Mouse (Mus musculus) hindbrain, embryonic 10.5 days (tissue): ENCODE measurements around the gene Iqce. TPM values are rescaled to one million over a fixed set of nuclear protein-coding genes. Genes with fewer than 3 reads are reported as not detected.
A peak's percentile ranks its signal among the peaks of the same experiment; 100 is the strongest.

ENCODE experiments used
- DNase-seq: peaks from one replicate; pipeline ENCODE4 v3.0.0-alpha.2; 2017; ENCODE audit warnings: low spot score
- H3K27ac ChIP-seq: fragments of 300-500 bp; sonication (generic); 2 replicates; pipeline ENCODE4 v1.5.1; 2016; ENCODE audit warnings: mild to moderate bottlenecking, moderate library complexity
- H3K27me3 ChIP-seq: fragments of 300-500 bp; sonication (generic); 2 replicates; pipeline ENCODE4 v1.6.1; 2016; ENCODE audit warnings: mild to moderate bottlenecking; ENCODE audit not compliant: poor library complexity, insufficient read depth, severe bottlenecking
- H3K36me3 ChIP-seq: fragments of 300-500 bp; sonication (generic); 2 replicates; pipeline ENCODE4 v1.6.1; 2016; ENCODE audit warnings: mild to moderate bottlenecking, moderate library complexity
- H3K4me1 ChIP-seq: fragments of 300-500 bp; sonication (generic); replicated peaks from 2 replicates; pipeline ENCODE4 v1.6.1; 2016; ENCODE audit warnings: mild to moderate bottlenecking
- H3K4me3 ChIP-seq: fragments of 300-500 bp; sonication (generic); 2 replicates; pipeline ENCODE4 v1.5.1; 2016; ENCODE audit warnings: mild to moderate bottlenecking, moderate library complexity
- H3K9me3 ChIP-seq: fragments of 300-500 bp; sonication (generic); 2 replicates; pipeline ENCODE4 v1.6.1; 2016; ENCODE audit warnings: mild to moderate bottlenecking, moderate library complexity
- WGBS: fragments of 180-500 bp; shearing (Covaris S2); methylation state at CpG from one replicate; pipeline ENCODE4 v1.1.7; 2016; 5-methylcytosine and 5-hydroxymethylcytosine counted together
- polyA plus RNA-seq: library from polyadenylated mRNA; unstranded; fragments of >200 nt; fragmentation: Nextera tagmentation; extraction: Ambion mirVana; gene quantifications from 2 replicates; pipeline ENCODE4 v1.2.1, GENCODE M21; 2016

The Iqce gene
- polyA plus RNA-seq, 1 experiment from 2014 or later: 29.1 TPM

GRCm38 (mm10) chr5:140641254-140641928 is 60.8 kb downstream of the Iqce start:
- H3K9me3 ChIP-seq: no peaks in the 10 kb centered on the region
- H3K4me3 ChIP-seq: no peak overlapping the region
- peak overlapping the region; percentile 70 for H3K27ac ChIP-seq
- WGBS: 67% methylated on average over 10 of the region's 10 CpGs
- peaks cover 80% of the 10 kb centered on the region for H3K4me1 ChIP-seq
- H3K27me3 ChIP-seq: no peaks in the 10 kb centered on the region
- peak; percentile 33 for DNase-seq
- peaks cover 95% of the 10 kb centered on the region for H3K36me3 ChIP-seq

- H3K27ac ChIP-seq: peak overlapping the region; percentile 70
Observed at GRCm38 (mm10) chr5:140640812-140641211, 61.4 kb downstream of the Iqce start.

GRCm38 (mm10) chr5:140639871-140640270 is 62.3 kb downstream of the Iqce start:
- H3K27ac ChIP-seq: no peak overlapping the region
- H3K9me3 ChIP-seq: no peaks in the 10 kb centered on the region
- peaks cover 95% of the 10 kb centered on the region for H3K36me3 ChIP-seq
- 90% methylated on average over 14 of the region's 14 CpGs for WGBS
- no peaks in the 10 kb centered on the region for H3K27me3 ChIP-seq
- peaks cover 65% of the 10 kb centered on the region for H3K4me1 ChIP-seq
- H3K4me3 ChIP-seq: no peak overlapping the region
- DNase-seq: no peak

More at GRCm38 (mm10) chr5:140640812-140641211, 61.4 kb downstream of the Iqce start:
- WGBS: 80% methylated on average over 2 of the region's 2 CpGs
- no peak overlapping the region for H3K4me3 ChIP-seq
- H3K9me3 ChIP-seq: no peaks in the 10 kb centered on the region
- no peak for DNase-seq
- no peaks in the 10 kb centered on the region for H3K27me3 ChIP-seq
- peaks cover 95% of the 10 kb centered on the region for H3K36me3 ChIP-seq
- H3K4me1 ChIP-seq: peaks cover 74% of the 10 kb centered on the region

GRCm38 (mm10) chr5:140639312-140639711 is 62.9 kb downstream of the Iqce start:
- Histone ChIP-seq H3K27me3 (no peaks in the 10 kb centered on the region), H3K4me1 (peaks cover 62% of the 10 kb centered on the region), H3K36me3 (peaks cover 95% of the 10 kb centered on the region), H3K9me3 (no peaks in the 10 kb centered on the region), H3K27ac (0 out of 2 replicates have a peak overlapping the region, but pooled peaks have one; percentile 12), H3K4me3 (no peak overlapping the region)
- no peak for DNase-seq
- WGBS: 92% methylated on average over 4 of the region's 4 CpGs

- no peaks in the 10 kb centered on the region for H3K9me3 ChIP-seq
- H3K36me3 ChIP-seq: peaks cover 95% of the 10 kb centered on the region
- H3K27me3 ChIP-seq: no peaks in the 10 kb centered on the region
- peaks cover 64% of the 10 kb centered on the region for H3K4me1 ChIP-seq
- H3K27ac ChIP-seq: no peak overlapping the region
- no peak for DNase-seq
- H3K4me3 ChIP-seq: no peak overlapping the region
- WGBS: 92% methylated on average over 6 of the region's 6 CpGs
Observed at GRCm38 (mm10) chr5:140638484-140638883, 63.7 kb downstream of the Iqce start.

- Histone ChIP-seq H3K36me3 (peaks cover 95% of the 10 kb centered on the region), H3K4me1 (peaks cover 60% of the 10 kb centered on the region), H3K4me3 (no peak overlapping the region), H3K27ac (no peak overlapping the region), H3K27me3 (no peaks in the 10 kb centered on the region), H3K9me3 (no peaks in the 10 kb centered on the region)
- 82% methylated on average over 3 of the region's 3 CpGs for WGBS
- DNase-seq: no peak
Observed at GRCm38 (mm10) chr5:140637989-140638388, 64.2 kb downstream of the Iqce start.

GRCm38 (mm10) chr5:140637058-140637410 is 65.1 kb downstream of the Iqce start:
- H3K4me3 ChIP-seq: no peak overlapping the region
- H3K9me3 ChIP-seq: no peaks in the 10 kb centered on the region
- no peak overlapping the region for H3K27ac ChIP-seq
- no peaks in the 10 kb centered on the region for H3K27me3 ChIP-seq
- peaks cover 100% of the 10 kb centered on the region for H3K36me3 ChIP-seq
- no peak for DNase-seq
- WGBS: 89% methylated on average over 6 of the region's 6 CpGs
- H3K4me1 ChIP-seq: peaks cover 50% of the 10 kb centered on the region

GRCm38 (mm10) chr5:140636316-140637057 is 65.7 kb downstream of the Iqce start:
- H3K36me3 ChIP-seq: peaks cover 100% of the 10 kb centered on the region
- H3K4me3 ChIP-seq: no peak overlapping the region
- no peak for DNase-seq
- H3K9me3 ChIP-seq: no peaks in the 10 kb centered on the region
- 95% methylated on average over 7 of the region's 7 CpGs for WGBS
- H3K27me3 ChIP-seq: no peaks in the 10 kb centered on the region
- H3K27ac ChIP-seq: no peak overlapping the region
- peaks cover 45% of the 10 kb centered on the region for H3K4me1 ChIP-seq

GRCm38 (mm10) chr5:140634798-140635722 is 67.1 kb downstream of the Iqce start:
- H3K27me3 ChIP-seq: no peaks in the 10 kb centered on the region
- peaks cover 32% of the 10 kb centered on the region for H3K4me1 ChIP-seq
- no peaks in the 10 kb centered on the region for H3K9me3 ChIP-seq
- H3K4me3 ChIP-seq: no peak overlapping the region
- WGBS: 95% methylated on average over 26 of the region's 26 CpGs
- peaks cover 100% of the 10 kb centered on the region for H3K36me3 ChIP-seq
- no peak for DNase-seq
- no peak overlapping the region for H3K27ac ChIP-seq

GRCm38 (mm10) chr5:140633432-140633831 is 68.7 kb downstream of the Iqce start:
- peaks cover 9% of the 10 kb centered on the region; the same call in 1 of the 2 replicates for H3K9me3 ChIP-seq
- no peak overlapping the region for H3K27ac ChIP-seq
- peaks cover 22% of the 10 kb centered on the region for H3K4me1 ChIP-seq
- DNase-seq: no peak
- no peaks in the 10 kb centered on the region for H3K27me3 ChIP-seq
- H3K4me3 ChIP-seq: no peak overlapping the region
- 89% methylated on average over 7 of the region's 7 CpGs for WGBS
- H3K36me3 ChIP-seq: peaks cover 100% of the 10 kb centered on the region

GRCm38 (mm10) chr5:140628995-140629394 is 73.2 kb downstream of the Iqce start:
- Histone ChIP-seq H3K36me3 (peaks cover 100% of the 10 kb centered on the region), H3K27ac (no peak overlapping the region), H3K4me1 (0 out of 2 replicates have a peak, but pooled peaks cover 3% of the 10 kb centered on the region), H3K9me3 (peaks cover 17% of the 10 kb centered on the region), H3K27me3 (no peaks in the 10 kb centered on the region), H3K4me3 (no peak overlapping the region)
- WGBS: 91% methylated on average over 9 of the region's 9 CpGs
- no peak for DNase-seq

- H3K36me3 ChIP-seq: peaks cover 100% of the 10 kb centered on the region
- DNase-seq: no peak
- no peak overlapping the region for H3K27ac ChIP-seq
- 93% methylated on average over 5 of the region's 5 CpGs for WGBS
- peaks cover 5% of the 10 kb centered on the region; the same call in 1 of the 2 replicates for H3K4me1 ChIP-seq
- peaks cover 17% of the 10 kb centered on the region for H3K9me3 ChIP-seq
- H3K27me3 ChIP-seq: no peaks in the 10 kb centered on the region
- H3K4me3 ChIP-seq: no peak overlapping the region
Observed at GRCm38 (mm10) chr5:140627580-140627979, 74.6 kb downstream of the Iqce start.
